Mouse (Mus musculus): Measurements from ENCODE around the gene Il15.

Gene Il15
- long read RNA-seq, experiment 1, partial matches to known transcripts: 0 of 7 reads
- long read RNA-seq, experiment 1, other reads (novel, unspliced or antisense): 5 of 7 reads
- long read RNA-seq, experiment 2, partial matches to known transcripts: 0 of 5 reads
- long read RNA-seq, experiment 2, other reads (novel, unspliced or antisense): 1 of 5 reads

DNA sequence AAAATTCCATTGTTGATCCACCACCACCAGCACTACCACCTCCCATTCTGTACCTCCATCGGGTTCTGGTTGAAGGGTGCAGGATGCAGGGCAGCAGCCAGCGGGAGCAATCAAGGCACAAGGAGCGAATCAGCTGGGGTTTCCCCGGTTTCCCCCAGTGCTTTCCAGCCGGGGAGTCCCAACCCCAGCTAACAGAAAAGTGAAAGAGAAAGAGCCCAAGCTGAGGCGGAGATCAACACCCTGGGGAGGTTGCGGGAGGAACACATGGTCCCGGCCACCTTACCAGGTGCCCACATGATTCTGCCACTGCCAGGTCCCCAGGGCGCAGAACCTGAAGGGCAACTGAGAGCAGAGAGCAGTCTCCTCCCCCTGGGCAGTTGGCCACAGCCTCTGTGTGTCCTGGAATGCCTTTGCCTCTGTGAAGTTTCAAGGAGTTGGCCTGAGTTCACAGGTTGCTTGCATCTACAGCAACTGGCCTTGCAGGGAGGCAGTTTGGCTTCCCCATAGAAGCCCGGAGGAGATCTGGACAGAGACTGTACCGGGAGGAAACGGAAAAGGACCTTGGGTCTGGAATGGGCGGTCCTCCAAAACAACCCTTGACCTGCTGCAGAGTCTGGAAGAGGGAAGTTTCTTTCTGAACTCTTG, at the start of gene Il15:
Il15 (minus strand) TSS at position 537 of the 645 bp plus-strand sequence.
- intact Hi-C loops (cut with DNase I): no loop called here

GRCm38 (mm10) chr8:82444897-82445296, 41.9 kb upstream of the Il15 start:
- intact Hi-C loops (cut with DNase I): no loop called here

DNA sequence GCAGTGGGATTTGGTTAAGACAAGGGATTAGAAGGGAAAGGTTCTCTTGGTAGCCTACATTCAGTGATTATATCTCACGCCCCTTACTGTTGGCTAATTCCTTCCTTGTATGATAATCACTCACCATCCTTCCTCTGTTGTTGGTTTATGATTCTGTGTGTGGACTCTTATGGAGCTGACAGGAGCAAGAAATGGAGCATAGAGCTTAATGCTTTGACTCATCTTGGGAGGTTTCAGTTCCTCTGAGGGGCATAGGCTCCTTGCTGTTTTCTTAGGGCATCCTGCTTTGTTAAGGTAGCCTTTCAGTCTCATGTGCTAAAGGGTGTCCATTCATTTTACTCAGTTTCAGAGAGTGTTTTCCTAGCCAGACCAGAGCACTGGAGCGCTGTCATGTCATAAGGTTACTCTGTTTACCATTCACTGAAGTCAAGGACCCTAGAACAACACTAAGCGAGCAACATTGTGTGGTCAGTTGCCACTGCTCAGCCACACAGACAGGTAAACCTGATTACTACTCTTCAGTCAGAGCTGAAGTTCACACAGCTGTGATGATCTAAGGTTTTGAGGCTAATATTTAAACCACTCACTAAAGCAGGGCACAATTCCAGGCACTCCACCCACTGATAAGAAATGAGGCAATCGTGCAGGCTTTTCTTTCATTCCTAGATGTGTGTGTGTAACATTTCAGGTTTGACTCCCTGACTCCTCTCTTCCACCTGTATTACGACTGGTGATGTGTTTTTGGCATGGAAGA, 13.7 kb upstream of the Il15 start:
- intact Hi-C loops (cut with DNase I): no loop called here

GRCm38 (mm10) chr8:82415485-82415884, 12.5 kb upstream of the Il15 start:
- intact Hi-C loops (cut with DNase I): no loop called here

DNA sequence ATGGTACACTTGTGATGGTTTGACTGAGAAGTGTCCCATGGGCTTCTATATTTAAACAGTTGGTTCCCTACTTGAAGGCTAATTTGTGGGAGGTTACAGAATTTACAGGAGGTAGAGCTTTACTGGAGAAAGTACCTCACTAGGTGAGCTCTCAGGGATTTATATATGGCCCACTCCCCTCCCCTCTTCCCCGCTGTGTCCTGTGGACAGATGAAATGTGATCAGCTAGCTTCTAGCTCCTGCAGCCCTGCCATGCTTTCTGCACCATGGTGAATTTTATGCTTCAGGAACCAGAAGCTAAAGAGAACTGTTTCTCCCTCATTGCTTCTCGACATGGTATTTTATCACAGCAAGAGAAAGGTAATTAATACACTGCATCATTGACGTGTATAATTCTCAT, 7.1 kb upstream of the Il15 start:
- intact Hi-C loops (cut with DNase I): no loop called here

- intact Hi-C loops (cut with DNase I): no loop called here
Observed at GRCm38 (mm10) chr8:82407060-82407459, 4.0 kb upstream of the Il15 start.

GRCm38 (mm10) chr8:82404068-82404467, 1.0 kb upstream of the Il15 start:
- intact Hi-C loops (cut with DNase I): no loop called here

GRCm38 (mm10) chr8:82402261-82402685, 749 bp downstream of the Il15 start:
- intact Hi-C loops (cut with DNase I): no loop called here

DNA sequence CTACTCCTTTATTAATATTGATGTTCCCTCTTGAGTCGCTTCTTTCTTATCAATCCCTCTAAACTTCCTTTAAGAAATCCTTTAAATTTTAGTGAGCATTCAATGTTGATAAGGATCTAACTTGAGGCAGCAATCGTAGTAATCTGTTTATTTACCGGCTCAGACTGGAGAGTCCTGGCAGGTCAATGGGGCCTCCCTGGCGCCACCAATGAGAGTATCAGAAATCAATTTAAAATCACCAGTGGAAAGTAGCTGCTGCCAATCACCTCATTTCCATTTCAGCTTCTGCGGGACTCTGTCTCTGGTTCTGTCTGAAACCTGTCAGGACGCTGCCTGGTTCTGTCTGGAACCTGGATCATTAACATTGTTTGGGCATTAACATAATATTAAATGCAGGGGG, 1.5 kb downstream of the Il15 start:
- intact Hi-C loops (cut with DNase I): no loop called here

DNA sequence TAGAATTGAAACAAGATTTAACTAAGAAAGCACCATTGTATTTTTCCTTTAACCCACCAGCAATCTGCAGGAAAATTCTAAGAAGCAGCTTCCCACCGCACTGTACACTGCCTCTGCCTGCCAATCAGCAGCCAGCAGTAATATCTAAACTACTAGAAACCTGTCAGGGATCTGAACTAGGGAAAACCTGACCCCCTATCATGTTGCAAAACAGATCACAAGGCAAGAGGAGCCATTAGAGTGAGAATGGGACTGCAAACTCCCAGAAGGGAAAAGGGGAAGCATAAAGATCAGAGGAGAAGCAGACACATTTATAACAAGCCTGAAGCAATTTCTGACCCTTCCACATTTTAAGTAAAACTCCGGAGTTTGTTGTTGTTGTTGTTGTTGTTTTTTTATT, 2.0 kb downstream of the Il15 start:
- intact Hi-C loops (cut with DNase I): no loop called here

GRCm38 (mm10) chr8:82400376-82400775, 2.6 kb downstream of the Il15 start:
- intact Hi-C loops (cut with DNase I): no loop called here

DNA sequence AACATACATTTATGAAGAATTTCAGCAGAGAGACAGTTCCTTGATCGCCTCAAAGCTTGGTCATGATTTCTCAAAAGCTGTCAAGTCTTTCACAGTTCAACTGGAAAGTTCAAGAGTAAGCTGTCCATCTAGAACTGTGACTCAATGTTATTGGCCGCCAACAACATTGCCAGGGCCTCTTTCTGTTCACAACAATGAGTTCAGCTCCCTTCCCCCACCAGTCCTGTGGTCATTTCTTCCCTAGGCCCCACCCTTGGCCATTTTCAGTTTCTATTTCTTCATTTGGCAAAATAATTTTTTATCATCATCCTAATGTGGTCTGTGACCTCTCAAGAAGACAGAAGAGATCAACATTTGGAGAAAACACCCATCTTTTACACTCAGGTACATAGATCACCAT, 4.5 kb downstream of the Il15 start:
- intact Hi-C loops (cut with DNase I): no loop called here

- intact Hi-C loops (cut with DNase I): no loop called here
Observed at GRCm38 (mm10) chr8:82391258-82391657, 11.8 kb downstream of the Il15 start.

GRCm38 (mm10) chr8:82388356-82388902, 14.6 kb downstream of the Il15 start:
- intact Hi-C loops (cut with DNase I): no loop called here

- intact Hi-C loops (cut with DNase I): no loop called here
Observed at GRCm38 (mm10) chr8:82387614-82388013, 15.4 kb downstream of the Il15 start.

- intact Hi-C loops (cut with DNase I): no loop called here
Observed at GRCm38 (mm10) chr8:82385867-82386266, 17.2 kb downstream of the Il15 start.

- intact Hi-C loops (cut with DNase I): no loop called here
Observed at GRCm38 (mm10) chr8:82384458-82385234, 18.4 kb downstream of the Il15 start.

DNA sequence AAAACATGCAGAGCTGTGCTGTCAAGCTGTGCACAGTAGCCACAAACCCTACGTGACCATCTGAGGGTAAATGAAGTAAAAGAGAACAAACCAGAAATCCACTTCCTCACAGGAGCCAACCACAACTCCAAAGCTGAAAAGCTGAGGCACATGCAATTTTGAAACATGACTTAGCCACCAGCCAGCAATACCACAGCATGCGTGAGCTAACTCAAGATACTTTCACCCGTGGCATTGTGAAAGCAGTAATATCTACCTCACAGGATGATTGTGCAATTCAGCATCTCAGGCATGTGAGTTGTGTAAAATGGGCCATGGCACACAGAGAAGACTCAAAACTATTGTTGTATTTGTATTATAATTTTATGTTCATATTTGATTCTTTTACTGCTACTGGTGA, 19.7 kb downstream of the Il15 start:
- intact Hi-C loops (cut with DNase I): no loop called here

DNA sequence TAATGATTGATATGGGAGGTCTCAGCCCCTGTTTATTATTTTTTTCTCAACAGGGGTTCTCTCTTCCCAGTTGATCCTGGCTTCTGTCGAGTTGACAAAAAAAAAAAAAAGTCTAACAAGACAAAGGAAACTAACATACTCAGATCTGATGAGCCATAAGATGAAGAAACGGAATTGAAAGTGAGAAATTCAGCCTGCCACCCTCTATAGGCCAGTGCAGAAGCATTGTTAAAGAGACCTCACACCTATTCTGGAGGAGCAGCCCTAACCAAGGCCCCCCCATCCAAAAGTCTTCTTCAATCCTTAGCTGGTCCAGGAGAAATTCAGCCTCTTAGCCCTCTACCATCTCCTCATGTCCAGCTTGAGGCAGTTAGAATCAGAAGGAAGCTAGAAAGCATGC, 20.7 kb downstream of the Il15 start:
- intact Hi-C loops (cut with DNase I): no loop called here

DNA sequence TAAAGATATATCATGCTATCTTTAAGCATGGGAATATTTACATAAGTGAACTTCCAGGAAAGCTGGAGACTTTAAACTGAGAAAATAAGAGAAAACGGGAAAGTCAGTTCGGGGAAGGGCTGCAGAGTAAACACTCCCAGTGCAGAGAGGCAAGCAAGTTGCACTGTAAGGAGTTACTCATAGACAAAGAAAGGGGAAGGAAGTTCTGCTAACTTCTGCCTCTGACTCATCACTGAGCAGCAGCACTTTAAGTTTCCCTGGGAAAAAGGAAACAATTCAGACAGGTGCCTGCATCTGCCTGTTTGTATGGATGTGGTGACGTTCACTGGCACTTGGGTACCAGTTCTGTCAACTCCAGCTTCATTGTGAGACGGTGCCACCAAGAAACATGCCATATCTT, 28.6 kb downstream of the Il15 start:
- intact Hi-C loops (cut with DNase I): loop anchor here (10.0 kb wide), 1 partner anchor 100 kb away; no protein-coding TSS in a partner anchor

DNA sequence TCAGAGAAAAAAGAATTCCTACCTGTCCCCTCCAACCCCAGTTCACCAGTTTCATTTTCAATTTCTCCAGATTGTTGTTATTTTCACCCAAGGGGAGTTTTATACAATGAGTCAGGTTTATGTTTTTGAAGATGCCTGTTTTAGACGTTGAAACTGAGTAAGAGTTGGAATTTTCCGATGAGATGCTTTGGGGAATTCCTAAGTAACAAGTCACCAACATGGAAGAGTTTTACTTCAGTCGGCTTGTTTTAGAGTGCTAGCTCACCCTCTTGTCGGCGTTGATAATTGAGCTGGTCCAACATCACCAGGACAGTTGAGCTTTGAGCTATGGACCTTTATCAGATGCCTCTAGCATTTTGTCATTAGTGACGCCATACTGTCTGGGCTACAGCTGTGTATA, 30.2 kb downstream of the Il15 start:
- intact Hi-C loops (cut with DNase I): loop anchor here (10.0 kb wide), 1 partner anchor 102 kb away; no protein-coding TSS in a partner anchor
